Mouse (Mus musculus) heart, postnatal 36 days (tissue): ENCODE measurements around the gene Olfr159. TPM values are rescaled to one million over a fixed set of nuclear protein-coding genes. Genes with fewer than 3 reads are reported as not detected.

Source experiments
- DNase-seq, 2 experiments: peaks; one replicate each; pipeline ENCODE4 v3.0.0; 2021 to 2022
- intact Hi-C: fragments of 180-260 bp; cut with DNase I; formaldehyde crosslinking; loops from one replicate; pipeline ENCODE4 v1.15.1; 2025
- total RNA-seq, 2 experiments: library from RNA; stranded (reverse); gene quantifications; 2 replicates each; pipeline ENCODE4 v1.2.3; 2021

The Olfr159 gene
- total RNA-seq, 2 experiments from 2014 or later: not detected

DNA sequence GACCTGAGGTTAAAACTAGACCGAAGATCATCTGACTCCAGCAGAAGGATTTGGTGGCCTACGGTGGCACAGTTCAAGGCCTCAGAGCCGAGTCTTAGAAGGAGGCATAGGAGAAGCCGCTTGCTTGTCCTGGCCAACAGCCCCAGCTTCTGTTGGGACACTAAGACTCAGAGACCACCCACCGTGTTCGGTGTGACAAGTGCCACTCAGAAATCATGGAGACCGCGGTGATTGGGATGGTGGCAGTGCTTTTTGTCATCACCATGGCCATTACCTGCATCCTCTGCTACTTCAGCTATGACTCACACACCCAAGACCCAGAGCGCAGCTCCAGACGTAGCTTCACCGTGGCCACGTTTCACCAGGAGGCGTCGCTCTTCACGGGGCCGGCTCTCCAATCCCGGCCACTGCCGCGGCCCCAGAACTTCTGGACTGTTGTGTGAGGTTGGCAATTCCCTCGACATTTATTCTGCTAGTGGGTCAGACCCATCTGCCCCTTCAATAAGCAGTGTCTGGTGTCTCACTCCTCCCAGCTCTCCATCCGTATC is 40.0 kb downstream of the Olfr159 start:
- intact Hi-C loops: no loop called here
- DNase-seq: peak; percentile 39 to 54

DNA sequence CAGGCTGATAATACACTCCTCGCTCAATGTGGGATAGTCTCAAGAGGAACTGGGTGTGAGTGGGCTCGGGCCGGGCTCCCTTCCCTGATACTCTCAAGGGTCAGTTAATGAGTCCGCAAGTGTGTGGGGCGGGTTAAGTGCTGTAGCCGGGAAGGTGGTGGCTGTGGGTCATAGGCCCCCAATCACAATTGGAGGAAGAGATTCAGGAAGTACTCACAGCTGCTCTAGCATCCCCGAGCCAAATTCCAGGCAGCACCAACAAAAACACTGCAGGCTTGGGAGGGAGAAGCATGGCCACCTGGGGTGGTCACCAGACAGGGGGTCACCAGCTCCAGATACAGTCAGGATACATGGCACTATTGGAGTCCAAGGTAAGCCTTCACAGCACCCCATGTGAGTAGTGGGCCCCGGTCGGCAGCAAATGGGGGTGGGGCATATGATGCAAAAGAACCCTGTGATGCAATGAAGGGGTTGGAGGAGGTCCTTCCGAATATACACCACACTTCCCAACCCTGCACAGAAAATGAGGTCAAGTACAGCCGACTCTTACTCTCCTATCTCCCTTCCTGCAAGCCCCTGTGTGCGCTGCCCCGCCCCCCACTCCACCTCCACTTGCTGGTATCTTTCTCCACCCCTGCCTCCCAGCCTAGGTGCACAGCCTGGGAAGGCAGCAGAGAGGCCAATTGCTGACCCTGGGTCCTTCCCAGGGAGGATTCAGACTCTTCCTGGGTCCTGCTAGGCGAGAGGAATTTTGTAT is 40.8 kb downstream of the Olfr159 start, which contains the start of gene Spaar:
Gene Spaar, plus strand, starts transcription at position 241 of the 757 bp plus-strand sequence.
- intact Hi-C loops: loop anchor here (5.0 kb wide), 1 partner anchor 148 kb away; the partner anchor contains the start of gene Msmp

DNA sequence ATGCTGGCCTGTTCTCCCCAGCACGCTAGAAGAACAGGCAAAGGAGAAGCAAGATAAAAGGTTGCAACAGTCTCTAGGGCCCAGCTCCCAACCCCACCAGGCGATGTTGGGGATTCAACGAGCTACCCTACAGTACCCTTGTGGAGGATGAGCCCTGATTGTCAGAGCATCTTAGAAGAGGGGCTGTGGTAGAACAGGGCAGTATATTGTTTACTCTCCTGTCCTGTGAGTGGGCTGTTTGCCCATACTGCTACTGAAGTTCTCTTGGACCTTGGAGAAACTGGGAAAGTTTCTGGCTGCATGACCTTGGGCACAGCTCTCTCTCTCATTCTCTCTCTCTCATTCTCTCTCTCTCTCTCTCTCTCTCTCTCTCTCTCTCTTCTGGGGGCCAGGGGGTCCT is 41.7 kb downstream of the Olfr159 start:
- intact Hi-C loops: loop anchor here (5.0 kb wide), 1 partner anchor 147 kb away; the partner anchor contains the start of gene Msmp

More for the DNA sequence above, 40.8 kb downstream of the Olfr159 start, which contains the start of gene Spaar:
- peak; percentile 70 to 79 for DNase-seq

DNA sequence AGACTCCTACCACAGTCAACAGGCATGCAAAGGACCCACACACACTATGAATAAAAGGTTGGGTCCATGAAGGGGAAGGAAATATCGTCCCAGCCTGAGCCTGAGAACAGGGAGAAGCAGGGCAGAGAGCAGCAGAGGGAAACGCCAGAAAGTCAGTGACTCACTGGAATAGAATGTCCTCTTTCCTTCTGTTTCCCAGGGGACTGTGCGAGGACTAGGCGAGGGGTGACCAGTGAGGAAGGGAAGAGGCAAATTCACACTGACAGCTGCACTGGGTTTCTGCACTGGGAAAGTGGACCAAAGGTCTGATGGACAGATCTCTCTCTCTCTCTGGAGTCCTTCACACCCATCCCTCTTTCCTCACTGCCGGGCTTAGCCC is 42.2 kb downstream of the Olfr159 start:
- peak; percentile 67 to 82 for DNase-seq
- intact Hi-C loops: loop anchor here (5.0 kb wide), 1 partner anchor 146 kb away; the partner anchor contains the start of gene Msmp

More for the DNA sequence above, 41.7 kb downstream of the Olfr159 start:
- no peak for DNase-seq

DNA sequence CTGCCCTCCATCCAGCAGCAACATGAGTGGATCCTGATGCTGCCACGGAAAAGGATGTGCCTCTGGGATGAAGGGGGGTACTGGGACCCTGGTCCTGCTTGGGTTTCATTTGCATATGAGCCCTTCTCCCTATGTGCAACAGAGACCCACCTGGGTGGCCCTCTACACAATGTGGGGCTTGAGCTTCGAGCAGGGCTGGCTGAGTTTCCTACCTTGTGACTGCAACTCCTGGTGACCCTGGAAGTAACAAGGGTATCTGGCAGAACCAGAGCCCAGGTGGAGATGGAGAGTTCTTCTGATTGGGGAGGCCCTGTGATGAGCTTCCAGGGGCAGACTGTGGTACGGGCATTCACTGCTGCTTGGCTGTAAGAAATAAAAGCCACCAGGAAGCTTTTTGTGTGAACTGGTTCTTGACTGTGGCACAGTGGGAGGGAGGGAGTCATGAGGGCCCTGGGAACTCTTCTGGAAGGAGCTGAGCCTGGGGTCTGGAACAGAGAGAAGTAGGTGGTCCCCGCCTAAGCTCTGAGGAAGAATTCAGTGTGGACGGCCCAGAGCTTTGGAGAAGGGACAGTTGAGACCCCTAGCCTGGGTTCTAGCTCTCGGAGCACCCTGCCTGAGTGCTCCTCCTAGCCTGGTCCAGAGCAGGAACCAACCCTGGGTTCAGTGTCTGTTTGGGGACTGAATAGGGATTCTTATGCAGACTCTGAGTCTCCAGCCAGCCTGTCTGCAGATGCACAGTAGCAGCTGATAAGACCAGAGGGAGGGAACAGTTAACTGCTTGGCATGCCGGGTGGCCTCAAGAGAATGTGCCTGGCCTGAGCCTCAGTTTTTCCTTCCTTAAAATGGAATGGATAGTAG is 42.9 kb downstream of the Olfr159 start:
- intact Hi-C loops: loop anchor here (5.0 kb wide), 1 partner anchor 146 kb away; the partner anchor contains the start of gene Msmp

DNA sequence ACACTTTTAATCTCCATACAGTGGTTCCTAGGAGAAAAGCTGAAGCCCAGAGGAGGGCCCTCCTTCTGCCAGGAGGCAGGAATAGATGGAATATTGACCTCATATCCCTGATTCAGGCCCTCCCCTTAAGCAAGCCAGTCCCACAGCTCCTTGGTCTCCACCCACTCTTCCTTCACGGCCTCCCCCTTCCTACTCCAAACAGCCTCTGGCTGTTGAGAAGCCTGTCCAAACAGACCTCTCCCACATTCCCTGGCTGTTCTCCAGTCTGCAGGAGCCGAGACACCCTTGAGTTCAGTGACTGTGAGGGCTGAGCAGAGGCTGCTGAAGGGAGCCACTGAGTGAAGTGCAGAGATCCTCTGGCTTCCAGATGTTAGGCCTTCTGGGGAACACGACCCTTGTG is 43.8 kb downstream of the Olfr159 start, which contains the start of gene Hrct1:
Gene Hrct1, plus strand, starts transcription at position 194 of the 400 bp plus-strand sequence.
- peak; percentile 82 to 83 for DNase-seq
- intact Hi-C loops: loop anchor here (5.0 kb wide), 1 partner anchor 145 kb away; the partner anchor contains the start of gene Msmp

More for the DNA sequence above, 42.9 kb downstream of the Olfr159 start:
- peak in 1 of 2 experiments; percentile 16 for DNase-seq

DNA sequence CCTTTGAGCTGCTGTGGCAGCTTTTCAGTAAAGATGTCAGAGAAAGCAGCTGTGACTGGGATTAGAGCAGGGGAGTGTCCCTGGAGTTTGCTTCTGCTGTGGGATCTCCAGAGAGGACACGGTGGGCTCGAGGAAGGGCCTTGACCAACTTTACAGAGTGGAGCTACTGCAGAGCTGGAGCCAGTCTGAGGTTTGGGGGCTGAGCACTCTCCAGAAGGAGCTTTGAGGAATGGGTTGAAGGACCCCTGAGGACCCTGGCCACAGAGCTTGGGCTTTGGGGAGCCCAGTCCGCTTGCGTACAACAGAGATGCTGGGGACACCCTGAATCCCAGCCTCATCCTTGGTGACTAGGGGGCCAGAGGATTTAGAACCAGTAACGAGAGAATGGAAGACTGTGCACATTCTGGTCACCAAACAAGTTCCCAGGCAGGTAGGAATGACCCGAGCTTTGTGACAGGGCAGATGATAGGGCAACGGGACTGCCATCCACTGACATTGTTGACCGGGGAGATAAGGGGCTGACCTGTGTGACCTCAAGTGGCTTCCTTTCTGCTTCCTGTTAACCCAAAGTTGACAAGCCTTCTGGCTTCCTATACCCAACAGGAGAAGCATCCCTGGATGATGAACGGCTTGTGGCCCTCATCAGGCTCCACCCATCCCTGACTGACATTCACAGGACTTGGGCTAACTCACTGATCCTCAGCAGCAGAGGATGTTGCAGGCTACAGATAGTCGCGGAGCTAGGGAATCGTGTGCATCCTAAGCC is 44.4 kb downstream of the Olfr159 start:
- intact Hi-C loops: loop anchor here (5.0 kb wide), 1 partner anchor 144 kb away; the partner anchor contains the start of gene Msmp
- peak; percentile 16 to 30 for DNase-seq

DNA sequence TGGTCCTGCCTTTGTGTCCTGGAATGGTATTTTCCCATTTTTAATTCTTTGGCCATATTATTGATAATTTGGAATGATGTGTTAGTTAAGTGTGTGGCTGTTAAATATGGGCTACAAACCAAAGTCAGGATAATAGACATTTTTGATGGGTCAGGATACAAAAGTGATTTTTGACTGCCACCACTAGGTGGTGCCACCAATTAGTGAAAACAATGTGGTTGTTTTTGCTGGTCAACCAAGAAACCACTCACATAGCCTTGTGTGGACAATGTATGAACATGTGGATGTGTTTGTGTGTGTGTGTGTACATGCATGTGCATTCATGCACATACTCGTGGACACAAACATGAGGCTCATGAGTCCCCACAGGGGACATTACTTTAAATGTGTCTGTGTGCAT is 46.0 kb downstream of the Olfr159 start:
- DNase-seq: peak; percentile 67 to 68
- intact Hi-C loops: loop anchor here (1.0 to 5.0 kb wide), 3 partner anchors 20 to 142 kb away; partner anchors contain the start of gene Msmp

DNA sequence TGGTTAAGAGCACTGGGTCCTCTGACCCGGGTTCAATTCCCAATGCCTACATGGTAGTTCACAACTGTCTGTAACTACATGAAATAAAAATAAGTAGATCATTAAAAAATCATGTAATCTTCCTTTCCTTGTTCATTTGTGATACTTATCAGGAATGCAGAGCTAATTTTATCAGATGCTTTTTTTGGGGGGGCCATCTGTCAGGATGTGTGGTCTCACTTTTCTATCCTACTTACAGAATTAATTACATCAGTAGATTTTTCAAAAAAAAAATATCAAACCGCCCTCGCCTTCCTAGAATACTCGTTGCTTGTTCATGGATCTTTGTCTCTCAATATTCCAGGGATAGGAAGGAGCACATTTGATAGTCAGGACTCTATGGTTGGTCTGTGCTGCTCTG is 48.6 kb downstream of the Olfr159 start:
- intact Hi-C loops: no loop called here
- DNase-seq: no peak

DNA sequence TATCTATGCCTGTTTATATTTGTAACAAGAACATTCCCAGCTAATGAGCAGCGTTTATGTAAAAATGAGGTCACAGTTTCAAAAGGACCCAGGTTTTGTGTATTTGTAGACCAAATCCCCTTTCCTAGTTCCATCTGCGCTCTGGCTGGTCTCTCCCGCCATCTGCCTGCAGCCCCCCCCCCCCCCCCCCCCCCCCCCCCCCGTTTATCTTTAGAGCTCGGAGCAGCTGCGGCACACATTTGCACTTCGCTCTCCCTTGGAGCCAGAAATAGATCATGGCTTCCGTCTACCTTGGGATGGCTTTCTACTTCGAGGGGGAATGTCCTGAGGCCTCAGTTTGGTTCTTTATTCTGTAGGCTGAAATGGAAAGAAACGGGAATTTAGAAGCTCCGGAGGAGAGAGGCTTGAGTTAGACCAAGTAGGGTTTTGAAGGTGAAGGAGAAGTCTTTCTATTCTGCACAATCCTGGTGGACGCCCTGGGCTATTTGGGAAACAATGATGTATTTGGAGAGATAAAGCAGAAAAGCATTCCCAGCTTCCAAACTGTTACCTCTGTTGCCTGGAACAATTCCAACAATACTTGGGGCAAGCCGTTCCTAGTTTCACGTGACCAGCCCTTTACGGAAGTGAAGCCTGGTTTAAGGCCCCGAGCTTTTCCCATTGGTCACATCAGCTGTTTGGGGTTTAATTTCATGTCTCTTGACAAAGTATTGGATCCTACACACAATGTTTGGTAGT is 50.1 kb downstream of the Olfr159 start:
- intact Hi-C loops: no loop called here

More for the DNA sequence above, 50.1 kb downstream of the Olfr159 start:
- no peak for DNase-seq

Other genes with a start within 250 kb of the Olfr159 start
- 10 to 100 TPM; 29.1 to 29.2 TPM for gene Tpm2, start 247.2 kb downstream of the Olfr159 start, total RNA-seq
- 10 to 100 TPM; 40.4 to 47.6 TPM for gene Creb3, start 208.7 kb downstream of the Olfr159 start, total RNA-seq
- gene Tln1, start 208.3 kb downstream of the Olfr159 start, total RNA-seq: 100 to 1,000 TPM; 106 to 118 TPM
- 10 to 100 TPM; 30.7 to 36.1 TPM for gene Rgp1, start 192.3 kb downstream of the Olfr159 start, total RNA-seq
- gene Gba2, start 192.1 kb downstream of the Olfr159 start, total RNA-seq: 10 to 100 TPM; 14.7 to 15.8 TPM
- under 1 TPM; 0.42 to 0.87 TPM for gene Msmp, start 186.5 kb downstream of the Olfr159 start, total RNA-seq
- gene Npr2, start 139.1 kb downstream of the Olfr159 start, total RNA-seq: 10 to 100 TPM; 44.2 to 46.5 TPM
- not detected for gene Spag8, start 117.4 kb downstream of the Olfr159 start, total RNA-seq
- gene Hint2, start 114.5 kb downstream of the Olfr159 start, total RNA-seq: 100 to 1,000 TPM; 131 to 152 TPM
- gene Tmem8b, start 102.0 kb downstream of the Olfr159 start, total RNA-seq: 10 to 100 TPM; 17.8 to 20.3 TPM
- gene Fam221b, start 101.9 kb downstream of the Olfr159 start, total RNA-seq: under 1 TPM; 0.24 to 0.31 TPM
- gene Olfr70, start 70.2 kb downstream of the Olfr159 start, total RNA-seq: not detected
- gene Olfr71, start 60.8 kb downstream of the Olfr159 start, total RNA-seq: not detected
- 1 to 10 TPM; 4.2 to 4.7 TPM for gene Hrct1, start 43.8 kb downstream of the Olfr159 start, total RNA-seq
- 1 to 10 TPM; 4.3 to 6.4 TPM for gene Spaar, start 41.0 kb downstream of the Olfr159 start, total RNA-seq
- gene Olfr156, start 52.9 kb upstream of the Olfr159 start, total RNA-seq: not detected
- gene Olfr157, start 69.2 kb upstream of the Olfr159 start, total RNA-seq: not detected
- gene Olfr155, start 80.6 kb upstream of the Olfr159 start, total RNA-seq: not detected
- gene Reck, start 104.5 kb upstream of the Olfr159 start, total RNA-seq: 1 to 10 TPM; 6.3 to 7.4 TPM
- 1 to 10 TPM; 2.5 to 3.8 TPM for gene Glipr2, start 186.4 kb upstream of the Olfr159 start, total RNA-seq
- under 1 TPM in 1 of 2 experiments, not detected in 1; 0.14 TPM for gene Ccin, start 212.5 kb upstream of the Olfr159 start, total RNA-seq
- 10 to 100 TPM; 81.1 to 85.3 TPM for gene Clta, start 233.4 kb upstream of the Olfr159 start, total RNA-seq